Mouse (Mus musculus) cortical plate, adult 2 months (tissue): ENCODE data around the gene Hspa12b. TPM values are rescaled to one million over a fixed set of nuclear protein-coding genes. Genes with fewer than 3 reads are reported as not detected.

Experiments
- H3K27ac ChIP-seq: fragments of 200-500 bp; 2 replicates; pipeline ENCODE4 v1.5.1; 2012; ENCODE audit warnings: low read length, control low read depth, inconsistent platforms; ENCODE audit not compliant: insufficient read depth
- H3K4me1 ChIP-seq: fragments of 200-500 bp; 2 replicates; pipeline ENCODE4 v1.6.1; 2011; ENCODE audit warnings: low read length; ENCODE audit not compliant: control insufficient read depth, insufficient read depth
- H3K4me3 ChIP-seq: fragments of 200-500 bp; 2 replicates; pipeline ENCODE4 v1.5.1; 2011; ENCODE audit warnings: mild to moderate bottlenecking, low read length, control low read depth; ENCODE audit not compliant: insufficient read depth
- CTCF ChIP-seq: fragments of 200-500 bp; IDR thresholded peaks from 2 replicates; pipeline ENCODE4 v1.5.1; 2011; ENCODE audit warnings: mild to moderate bottlenecking, control low read depth, low read length; ENCODE audit not compliant: insufficient read depth; ENCODE audit errors: extremely low read depth
- POLR2A ChIP-seq: fragments of 200-500 bp; IDR thresholded peaks from 2 replicates; pipeline ENCODE4 v1.6.1; 2011; ENCODE audit warnings: mild to moderate bottlenecking, low read length, control low read depth; ENCODE audit not compliant: insufficient read depth; ENCODE audit errors: extremely low read depth
- polyA plus RNA-seq: library from polyadenylated mRNA; depleted of rRNA; stranded (reverse); fragments of >200 nt; gene quantifications from 2 replicates; pipeline ENCODE4 v1.2.3, GENCODE M21; 2012; rRNA removed

The Hspa12b gene
- polyA plus RNA-seq, 1 experiment, result 10.5 TPM

GRCm38 (mm10) chr2:131187602-131187922, 60.5 kb downstream of the Hspa12b start:
- TF ChIP-seq CTCF, result no peak
- no peak for TF ChIP-seq POLR2A
- Histone ChIP-seq H3K27ac (no peak overlapping the region), H3K4me3 (peak overlapping the region; percentile 83), H3K4me1 (peaks cover 7% of the 10 kb centered on the region)

GRCm38 (mm10) chr2:131188311-131188710, 61.2 kb downstream of the Hspa12b start:
- Histone ChIP-seq H3K4me3 (no peak overlapping the region), H3K4me1 (peaks cover 7% of the 10 kb centered on the region), H3K27ac (no peak overlapping the region)
- TF ChIP-seq CTCF (no peak), POLR2A (no peak)

- TF ChIP-seq POLR2A, result no peak
- no peak for TF ChIP-seq CTCF
- Histone ChIP-seq H3K4me3 (no peak overlapping the region), H3K27ac (no peak overlapping the region)
Observed at GRCm38 (mm10) chr2:131189521-131190309, 62.6 kb downstream of the Hspa12b start.

GRCm38 (mm10) chr2:131190344-131191004, 63.4 kb downstream of the Hspa12b start:
- no peak for TF ChIP-seq POLR2A
- TF ChIP-seq CTCF, result no peak
- peaks cover 7% of the 10 kb centered on the region for H3K4me1 ChIP-seq
- H3K27ac ChIP-seq, result no peak overlapping the region
- H3K4me3 ChIP-seq, result no peak overlapping the region

More at GRCm38 (mm10) chr2:131189521-131190309, 62.6 kb downstream of the Hspa12b start:
- H3K4me1 ChIP-seq, result peaks cover 7% of the 10 kb centered on the region

- peaks cover 7% of the 10 kb centered on the region for H3K4me1 ChIP-seq
- no peak overlapping the region for H3K4me3 ChIP-seq
- no peak overlapping the region for H3K27ac ChIP-seq
- TF ChIP-seq CTCF, result no peak
- no peak for TF ChIP-seq POLR2A
Observed at GRCm38 (mm10) chr2:131191005-131191390, 63.9 kb downstream of the Hspa12b start.

Other genes starting within 250 kb of the Hspa12b start
- gene 4930402H24Rik, start 220.9 kb upstream of the Hspa12b start, polyA plus RNA-seq, result 62.4 and 62.9 TPM in 2 replicates
- 57.9 and 59.3 TPM in 2 replicates for gene Atrn, start 220.8 kb upstream of the Hspa12b start, polyA plus RNA-seq
- gene Gfra4, start 84.2 kb upstream of the Hspa12b start, polyA plus RNA-seq, result 201 and 206 TPM in 2 replicates
- gene Adam33, start 63.5 kb upstream of the Hspa12b start, polyA plus RNA-seq, result 21.0 and 21.7 TPM in 2 replicates
- gene Siglec1, start 40.5 kb upstream of the Hspa12b start, polyA plus RNA-seq, result 0.21 and 0.35 TPM in 2 replicates
- gene Gm11037, start 6.2 kb downstream of the Hspa12b start, polyA plus RNA-seq, result not detected in 2 replicates
- 110 and 130 TPM in 2 replicates for gene 1700037H04Rik, start 32.8 kb downstream of the Hspa12b start, polyA plus RNA-seq
- gene Cenpb, start 52.8 kb downstream of the Hspa12b start, polyA plus RNA-seq, result 82.1 and 87.2 TPM in 2 replicates
- gene Cdc25b, start 59.7 kb downstream of the Hspa12b start, polyA plus RNA-seq, result 42.9 and 52.5 TPM in 2 replicates
- 8.4 and 10.4 TPM in 2 replicates for gene Spef1, start 60.0 kb downstream of the Hspa12b start, polyA plus RNA-seq
- 46.0 and 47.5 TPM in 2 replicates for gene Ap5s1, start 79.8 kb downstream of the Hspa12b start, polyA plus RNA-seq
- 8.8 and 10.1 TPM in 2 replicates for gene Mavs, start 106.8 kb downstream of the Hspa12b start, polyA plus RNA-seq
- gene Pank2, start 135.2 kb downstream of the Hspa12b start, polyA plus RNA-seq, result 32.4 and 35.5 TPM in 2 replicates
- gene Rnf24, start 225.6 kb downstream of the Hspa12b start, polyA plus RNA-seq, result 20.6 and 21.1 TPM in 2 replicates